Mouse (Mus musculus): ENCODE measurements around the gene 4933424G06Rik. TPM values are rescaled to one million over a fixed set of nuclear protein-coding genes. Genes with fewer than 3 reads are reported as not detected.

The 4933424G06Rik gene
- polyA plus RNA-seq, 1 experiment = 0.15 TPM

DNA sequence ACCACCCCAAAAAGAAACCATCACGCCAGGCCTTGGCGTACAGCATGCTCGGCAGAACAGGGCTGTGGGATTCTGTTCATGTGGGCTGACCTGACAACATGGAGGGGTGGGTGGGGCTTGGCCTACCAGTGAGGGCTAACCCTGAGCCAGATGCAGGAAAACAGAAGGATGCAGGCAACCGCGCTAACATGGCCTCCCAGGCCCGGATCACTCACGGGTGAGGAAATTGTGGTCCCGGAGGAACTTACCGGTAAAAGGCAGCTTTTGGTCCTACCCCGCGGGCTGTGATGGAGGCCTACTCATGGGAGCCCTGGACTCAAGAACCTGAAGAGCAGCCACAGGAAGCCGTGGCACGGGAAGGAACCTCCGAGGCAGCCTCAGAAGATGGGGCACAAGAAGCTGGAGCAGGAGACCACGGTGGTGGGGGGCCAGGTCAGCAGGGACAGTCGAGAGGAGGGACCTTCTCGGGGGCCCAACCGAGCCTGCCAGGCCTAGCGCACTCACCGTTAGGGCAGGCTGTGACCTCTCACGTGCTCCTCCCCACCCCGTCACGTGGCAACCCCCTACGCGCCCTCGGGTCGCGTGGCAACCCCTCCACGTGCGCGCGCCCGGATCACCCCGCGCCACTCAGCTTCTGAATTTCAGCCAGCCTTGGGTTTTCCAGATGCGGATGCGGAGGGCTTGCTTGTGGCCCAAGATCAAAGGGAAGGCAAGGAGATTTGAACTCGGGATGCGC lies 27.2 kb upstream of the 4933424G06Rik start, which contains the start of gene Fam178b:
TSS of gene Fam178b (minus strand) at position 564 of the 736 bp plus-strand sequence.
- Histone ChIP-seq H3K27ac (ENCODE audit: insufficient read depth, low read length) (no peak within 1 kb of the TSS), H3K4me1 (ENCODE audit: control insufficient read depth, insufficient read depth, low read length) (no peaks in the 10 kb centered on the region), H3K4me3 (ENCODE audit: insufficient read depth, low read length) (no peak within 1 kb of the TSS)
- TF ChIP-seq POLR2A (IDR thresholded peaks at IDR 0.05; ENCODE audit: extremely low read depth, insufficient read depth, low read length) (no peak), CTCF (IDR thresholded peaks at IDR 0.05; ENCODE audit: extremely low read depth, insufficient read depth, low read length) (no peak)

DNA sequence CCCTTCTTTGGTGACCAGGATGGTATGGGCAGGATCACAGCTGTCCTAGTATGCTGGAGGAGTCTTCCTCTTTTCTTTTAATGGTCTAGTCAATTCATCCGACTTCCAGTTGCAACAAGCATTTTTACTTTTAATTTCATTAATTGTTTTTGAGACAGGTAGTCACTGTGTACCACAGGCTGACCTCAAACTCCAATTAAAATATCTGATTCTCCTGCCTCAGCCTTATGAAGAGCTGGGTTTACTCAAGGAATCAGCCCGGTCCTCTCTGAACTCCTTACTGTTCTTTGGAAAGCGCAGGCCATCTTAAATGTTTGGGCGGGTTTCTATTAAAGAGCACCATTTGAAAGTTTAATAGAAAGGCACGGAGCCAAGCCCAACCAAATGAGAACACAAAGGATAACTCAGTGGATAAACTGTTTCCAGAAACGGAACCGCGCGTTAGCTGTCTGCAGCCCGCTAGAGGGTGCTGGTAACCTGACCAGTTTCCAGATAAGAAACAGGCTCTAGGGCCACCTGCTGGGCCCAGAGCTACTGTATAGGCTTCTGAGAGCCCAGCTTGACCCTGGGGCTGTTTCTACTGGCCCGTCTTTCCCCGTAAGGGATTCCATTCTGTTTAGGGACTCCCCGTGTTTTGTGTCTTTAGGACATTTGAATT lies 26.0 kb upstream of the 4933424G06Rik start:
- Histone ChIP-seq H3K4me1 (ENCODE audit: control insufficient read depth, insufficient read depth, low read length) (no peaks in the 10 kb centered on the region), H3K4me3 (ENCODE audit: insufficient read depth, low read length) (no peak overlapping the region), H3K27ac (ENCODE audit: insufficient read depth, low read length) (no peak overlapping the region)
- peak; percentile 87 for TF ChIP-seq CTCF (IDR thresholded peaks at IDR 0.05; ENCODE audit: extremely low read depth, insufficient read depth, low read length)
- no peak for TF ChIP-seq POLR2A (IDR thresholded peaks at IDR 0.05; ENCODE audit: extremely low read depth, insufficient read depth, low read length)

DNA sequence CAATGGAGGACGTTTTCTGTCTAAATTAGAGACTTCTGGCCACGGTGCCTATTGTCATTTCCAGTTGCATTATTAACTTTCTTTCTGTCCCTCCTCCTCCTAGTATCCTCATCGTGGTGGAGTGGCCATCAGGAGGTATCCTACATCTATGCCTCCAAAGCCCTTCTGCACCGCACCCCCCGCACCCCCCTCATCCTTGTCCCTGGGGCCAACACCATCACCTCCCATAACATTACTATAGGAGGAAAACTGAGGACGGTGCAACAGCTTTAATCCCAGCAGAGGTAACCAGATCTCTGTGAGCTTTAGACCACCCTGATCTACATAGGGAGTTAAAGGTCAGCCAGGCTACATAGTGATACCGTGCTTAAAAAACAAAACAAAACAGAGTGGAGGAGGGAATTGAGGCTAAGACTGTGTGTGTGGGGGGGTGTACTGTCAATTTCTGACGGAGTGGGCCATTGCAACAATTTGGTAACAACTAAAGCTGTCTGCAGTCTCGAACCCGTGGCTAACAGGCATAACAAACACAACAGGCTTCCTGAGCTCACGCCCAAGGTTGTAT lies 19.2 kb upstream of the 4933424G06Rik start:
- H3K4me1 ChIP-seq (ENCODE audit: control insufficient read depth, insufficient read depth, low read length) = peaks cover 1% of the 10 kb centered on the region; the same call in 1 of the 2 replicates
- H3K4me3 ChIP-seq (ENCODE audit: insufficient read depth, low read length) = peak overlapping the region; percentile 100
- TF ChIP-seq CTCF (IDR thresholded peaks at IDR 0.05; ENCODE audit: extremely low read depth, insufficient read depth, low read length) (no peak), POLR2A (IDR thresholded peaks at IDR 0.05; ENCODE audit: extremely low read depth, insufficient read depth, low read length) (no peak)
- peak overlapping the region; percentile 30; the same call in 1 of the 2 replicates for H3K27ac ChIP-seq (ENCODE audit: insufficient read depth, low read length)

DNA sequence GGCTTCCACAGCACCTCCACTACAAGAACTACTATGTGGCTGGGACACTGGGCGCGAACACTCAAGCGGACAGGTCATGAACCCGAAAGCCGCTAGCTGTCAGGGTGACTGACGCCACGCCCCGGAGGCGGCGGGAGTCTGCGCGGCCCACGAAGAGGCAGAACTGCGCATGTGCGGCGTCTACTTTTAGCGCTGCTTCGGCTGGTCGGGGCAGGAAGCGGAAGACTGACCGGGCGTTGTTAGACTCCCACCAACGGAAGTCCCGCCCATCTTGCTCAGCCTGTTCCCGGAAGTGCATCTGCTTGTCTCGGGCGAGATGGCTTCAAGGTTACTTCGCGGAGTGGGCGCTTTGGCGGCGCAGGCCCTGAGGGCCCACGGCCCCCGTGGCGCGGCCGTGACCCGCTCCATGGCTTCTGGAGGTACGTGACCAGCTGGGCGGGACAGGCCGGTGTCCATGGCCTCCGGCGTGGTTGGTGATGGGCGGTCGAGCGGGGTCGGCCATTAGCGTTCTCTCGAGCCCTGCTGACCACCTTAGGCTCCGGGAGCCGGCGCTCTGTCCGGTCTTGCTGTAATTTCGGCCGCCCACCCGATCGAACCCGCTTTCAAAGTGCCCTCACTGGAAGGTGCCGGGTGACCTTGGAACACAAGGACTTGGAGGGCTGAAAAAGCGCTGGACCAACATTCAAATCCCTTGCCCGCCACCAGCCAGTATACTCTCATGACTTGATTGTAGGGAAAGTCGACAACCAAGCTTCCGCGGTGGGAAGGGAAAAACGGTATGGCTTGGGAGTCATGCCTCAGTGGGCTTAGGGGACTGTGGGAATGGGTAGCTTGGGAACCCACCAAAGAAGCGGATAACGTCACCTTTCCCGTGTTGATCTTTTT lies 18.4 kb upstream of the 4933424G06Rik start, which contains the start of gene Cox5b:
TSS of gene Cox5b (plus strand) at position 179 of the 885 bp plus-strand sequence.
- H3K4me1 ChIP-seq (ENCODE audit: control insufficient read depth, insufficient read depth, low read length) = peaks cover 1% of the 10 kb centered on the region; the same call in 1 of the 2 replicates
- H3K27ac ChIP-seq (ENCODE audit: insufficient read depth, low read length) = peak within 1 kb of the TSS; percentile 55
- H3K4me3 ChIP-seq (ENCODE audit: insufficient read depth, low read length) = peak within 1 kb of the TSS; percentile 100
- TF ChIP-seq CTCF (IDR thresholded peaks at IDR 0.05; ENCODE audit: extremely low read depth, insufficient read depth, low read length) (no peak), POLR2A (IDR thresholded peaks at IDR 0.05; ENCODE audit: extremely low read depth, insufficient read depth, low read length) (peak; percentile 62; the same call in 1 of the 2 replicates)

DNA sequence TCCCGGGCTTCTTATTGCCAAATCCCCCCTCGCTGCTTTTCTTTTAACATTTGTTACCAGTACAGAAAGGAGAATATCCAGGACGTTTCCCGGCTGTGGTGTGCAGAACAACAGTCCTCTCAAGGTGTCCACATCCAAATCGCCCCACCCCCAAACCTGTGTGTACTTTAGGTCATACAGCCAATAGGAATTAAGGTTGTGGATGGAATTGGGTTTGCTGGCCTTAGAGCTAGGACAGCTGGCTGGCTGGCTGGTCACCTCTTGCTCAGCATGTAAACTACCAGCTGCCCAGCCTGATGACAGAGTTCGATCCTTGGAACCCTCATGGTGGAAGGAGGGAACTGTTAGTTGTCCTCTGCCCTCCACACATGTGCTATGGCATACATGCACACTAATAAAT lies 15.1 kb upstream of the 4933424G06Rik start:
- Histone ChIP-seq H3K4me1 (ENCODE audit: control insufficient read depth, insufficient read depth, low read length) (peaks cover 1% of the 10 kb centered on the region; the same call in 1 of the 2 replicates), H3K27ac (ENCODE audit: insufficient read depth, low read length) (no peak overlapping the region), H3K4me3 (ENCODE audit: insufficient read depth, low read length) (no peak overlapping the region)
- TF ChIP-seq CTCF (IDR thresholded peaks at IDR 0.05; ENCODE audit: extremely low read depth, insufficient read depth, low read length) = no peak
- no peak for TF ChIP-seq POLR2A (IDR thresholded peaks at IDR 0.05; ENCODE audit: extremely low read depth, insufficient read depth, low read length)

DNA sequence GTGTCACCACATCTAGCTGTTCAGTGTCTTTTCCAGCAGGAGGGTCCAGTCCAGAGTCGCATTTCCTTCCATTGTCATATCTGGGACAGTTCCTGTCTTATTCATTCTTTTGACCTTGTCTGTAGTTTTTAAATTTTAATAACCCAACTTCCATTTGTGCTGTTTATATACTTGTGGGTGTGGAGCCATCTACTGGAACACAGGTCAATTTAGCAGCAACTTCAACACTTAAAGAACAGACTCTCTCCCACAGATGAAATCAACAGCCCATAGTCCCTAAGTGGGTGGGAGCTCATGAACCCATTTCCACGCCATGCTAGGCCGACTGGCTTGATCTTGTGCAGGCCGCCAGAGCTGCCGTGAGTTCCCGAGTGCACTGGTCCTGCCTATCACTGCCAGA lies 13.5 kb upstream of the 4933424G06Rik start:
- Histone ChIP-seq H3K4me1 (ENCODE audit: control insufficient read depth, insufficient read depth, low read length) (peaks cover 1% of the 10 kb centered on the region; the same call in 1 of the 2 replicates), H3K4me3 (ENCODE audit: insufficient read depth, low read length) (no peak overlapping the region), H3K27ac (ENCODE audit: insufficient read depth, low read length) (no peak overlapping the region)
- TF ChIP-seq POLR2A (IDR thresholded peaks at IDR 0.05; ENCODE audit: extremely low read depth, insufficient read depth, low read length) (no peak), CTCF (IDR thresholded peaks at IDR 0.05; ENCODE audit: extremely low read depth, insufficient read depth, low read length) (no peak)

DNA sequence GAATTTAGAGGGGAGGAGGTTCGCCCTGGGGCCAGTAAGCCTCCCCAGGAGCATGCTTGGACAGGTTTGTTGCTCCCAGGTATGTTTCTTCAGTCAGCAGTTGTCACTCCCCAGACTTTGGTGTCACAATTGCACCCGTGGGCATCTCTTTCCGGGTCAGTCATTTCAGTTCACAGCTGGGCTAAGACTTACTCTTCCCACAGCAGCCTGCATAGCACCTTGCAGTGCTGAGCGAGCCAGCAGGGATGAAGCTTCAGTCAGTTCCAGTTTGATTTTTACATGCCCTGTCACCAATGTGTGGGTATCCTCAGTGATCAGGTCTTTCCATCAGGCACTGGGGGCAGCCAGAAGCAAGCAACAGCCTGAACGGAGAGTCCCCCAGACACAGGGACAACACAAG lies 12.9 kb upstream of the 4933424G06Rik start:
- no peak overlapping the region for H3K4me3 ChIP-seq (ENCODE audit: insufficient read depth, low read length)
- peaks cover 1% of the 10 kb centered on the region; the same call in 1 of the 2 replicates for H3K4me1 ChIP-seq (ENCODE audit: control insufficient read depth, insufficient read depth, low read length)
- H3K27ac ChIP-seq (ENCODE audit: insufficient read depth, low read length) = no peak overlapping the region
- no peak for TF ChIP-seq CTCF (IDR thresholded peaks at IDR 0.05; ENCODE audit: extremely low read depth, insufficient read depth, low read length)
- no peak for TF ChIP-seq POLR2A (IDR thresholded peaks at IDR 0.05; ENCODE audit: extremely low read depth, insufficient read depth, low read length)

DNA sequence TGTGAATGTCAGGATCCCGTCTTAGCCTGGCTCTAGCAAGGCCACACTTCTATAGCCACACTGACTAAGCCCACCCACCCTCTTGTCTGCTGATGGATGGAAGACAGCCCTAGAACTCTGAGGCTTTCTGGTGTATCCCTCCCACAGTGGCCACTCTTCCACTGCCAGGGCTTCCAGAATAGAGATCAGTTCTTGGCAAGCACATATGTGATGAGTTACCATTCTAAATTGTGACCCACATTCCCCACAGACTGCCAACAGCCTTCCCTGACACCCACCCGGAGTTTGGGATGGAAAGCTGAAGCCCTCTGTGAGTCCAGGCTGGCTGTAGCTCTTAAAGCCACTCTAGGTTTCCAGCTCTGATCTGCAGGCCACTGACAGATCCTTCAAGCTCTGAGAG lies 2.8 kb upstream of the 4933424G06Rik start:
- H3K4me1 ChIP-seq (ENCODE audit: control insufficient read depth, insufficient read depth, low read length) = peaks cover 2% of the 10 kb centered on the region; the same call in 1 of the 2 replicates
- TF ChIP-seq POLR2A (IDR thresholded peaks at IDR 0.05; ENCODE audit: extremely low read depth, insufficient read depth, low read length) (no peak), CTCF (IDR thresholded peaks at IDR 0.05; ENCODE audit: extremely low read depth, insufficient read depth, low read length) (no peak)
- H3K4me3 ChIP-seq (ENCODE audit: insufficient read depth, low read length) = peak overlapping the region; percentile 15
- no peak overlapping the region for H3K27ac ChIP-seq (ENCODE audit: insufficient read depth, low read length)
